Mouse (Mus musculus): ENCODE measurements around the gene Vsig8.

Gene Vsig8

DNA sequence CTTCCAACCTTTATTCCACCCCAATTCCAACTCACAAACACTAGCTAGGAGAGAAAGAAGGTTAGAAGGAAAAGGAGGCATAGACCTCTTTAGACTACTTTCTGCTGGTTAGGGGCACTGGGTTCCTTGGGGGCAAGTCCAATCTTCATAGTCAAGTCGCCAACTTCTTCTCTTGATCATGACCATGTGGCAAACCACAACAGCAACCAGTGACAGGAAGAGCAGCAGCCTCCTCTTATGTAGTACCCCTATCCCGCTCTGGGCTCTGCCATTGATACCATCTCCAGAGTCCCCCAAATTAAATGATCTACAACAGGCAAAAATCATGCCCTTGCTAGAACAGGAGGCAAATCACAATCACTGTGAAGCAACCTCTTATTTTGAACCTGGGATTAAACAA, 38.2 kb downstream of the Vsig8 start:
- no peak for DNase-seq

DNA sequence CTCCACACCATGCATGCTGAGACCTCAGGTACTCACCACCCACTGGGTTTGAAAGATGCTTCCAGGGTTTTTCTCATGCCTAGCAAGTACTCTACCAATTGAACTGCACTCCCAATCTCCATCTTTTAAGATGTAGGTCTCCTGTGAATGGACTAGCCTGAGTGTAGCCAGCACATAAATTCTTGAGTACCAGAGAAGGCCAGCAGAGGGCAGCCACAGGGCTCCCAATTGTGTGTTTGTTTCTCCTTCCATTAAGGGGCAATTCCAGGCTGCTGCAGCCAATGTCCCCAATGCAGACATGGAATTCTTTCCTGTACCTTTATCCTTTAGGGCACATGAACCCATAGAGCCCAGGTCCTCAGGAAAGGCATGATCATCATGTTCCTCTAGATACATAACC, 38.8 kb downstream of the Vsig8 start:
- DNase-seq = no peak

DNA sequence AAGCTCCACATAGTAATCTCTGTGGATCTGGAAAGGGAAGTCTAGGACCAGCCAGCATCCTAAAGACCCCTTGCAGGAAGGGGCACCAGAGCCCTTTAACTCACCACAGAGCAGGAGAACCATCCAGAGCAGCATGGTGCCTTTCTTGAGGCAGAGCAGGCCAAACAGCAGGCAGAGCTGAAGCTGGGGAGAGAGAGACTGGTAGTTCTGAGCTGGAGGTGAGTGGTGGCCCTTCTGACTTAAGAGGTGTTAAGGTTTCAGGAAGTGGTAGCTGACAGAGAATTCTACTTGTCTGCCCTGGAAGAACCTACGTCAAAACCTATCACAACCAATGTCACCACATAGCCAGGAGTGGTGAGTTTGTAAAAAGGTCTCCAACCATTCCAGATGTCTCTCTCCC, 46.6 kb downstream of the Vsig8 start, which contains the start of gene Fcrl6:
Gene Fcrl6 (minus strand): TSS at position 226 of the 400 bp plus-strand sequence.
- DNase-seq = no peak

DNA sequence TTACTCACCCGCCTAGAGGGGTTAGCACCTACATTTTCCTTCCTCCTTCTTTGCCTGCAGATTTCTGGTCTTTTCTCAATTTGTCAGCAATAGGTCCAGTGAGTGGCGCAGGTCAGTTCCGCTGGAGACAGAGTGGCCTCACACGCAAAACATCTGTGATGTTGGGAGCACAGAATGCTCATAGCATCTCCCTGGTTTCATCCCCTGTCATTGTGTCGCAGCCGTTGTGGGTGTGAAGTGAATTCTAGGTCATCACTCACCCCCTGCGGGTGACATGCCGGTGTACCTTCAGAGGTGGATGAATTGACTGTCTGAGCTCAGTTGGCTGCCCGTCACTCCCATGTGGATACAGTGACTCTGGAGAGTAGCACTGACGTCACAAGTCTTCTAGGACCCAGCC, 55.6 kb downstream of the Vsig8 start:
- DNase-seq = no peak

DNA sequence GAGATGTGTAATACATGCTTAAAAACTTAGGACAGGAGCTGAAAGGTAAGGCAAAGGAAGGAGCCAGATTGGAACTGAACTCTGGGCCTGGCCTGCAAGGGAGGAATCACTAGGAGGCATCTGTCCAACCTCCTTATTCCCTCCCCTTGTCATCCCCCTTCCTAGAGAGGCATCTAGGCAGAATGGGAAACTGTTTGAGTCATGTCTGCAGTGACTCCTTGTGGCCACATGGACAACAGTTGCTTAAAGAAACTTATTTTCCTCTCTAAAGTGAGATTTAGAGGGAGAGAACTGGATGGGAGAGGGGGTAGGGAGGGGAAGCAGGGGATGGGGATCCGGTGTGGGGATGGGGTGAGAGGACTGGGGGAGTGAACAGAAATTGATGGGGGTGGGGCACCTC, 57.0 kb downstream of the Vsig8 start:
- no peak for DNase-seq

Measured in right cerebral cortex, postnatal 25 days (tissue).